Mouse (Mus musculus) lung, postnatal 0 days (tissue): ENCODE measurements around the gene Spdl1. TPM values are rescaled to one million over a fixed set of nuclear protein-coding genes. Genes with fewer than 3 reads are reported as not detected.
A peak's percentile ranks its signal among the peaks of the same experiment; 100 is the strongest.

Experiments used
- ATAC-seq: fragments of 200-750 bp; cut with Nextera tagmentation; 2 replicates; pipeline ENCODE4 v1.8.0; 2017; ENCODE audit warnings: moderate library complexity
- DNase-seq: peaks from one replicate; pipeline ENCODE4 v3.0.0-alpha.2; 2016; ENCODE audit warnings: low spot score
- H3K27ac ChIP-seq: fragments of 300-500 bp; sonication (generic); 2 replicates; pipeline ENCODE4 v1.5.1; 2014; ENCODE audit warnings: antibody characterized with exemption, mild to moderate bottlenecking, low read length, mixed read lengths
- H3K27me3 ChIP-seq: fragments of 300-500 bp; sonication (generic); replicated peaks from 2 replicates; pipeline ENCODE4 v1.6.1; 2014; ENCODE audit warnings: low read length, mixed read lengths; ENCODE audit not compliant: insufficient read depth
- H3K36me3 ChIP-seq: fragments of 300-500 bp; sonication (generic); 2 replicates; pipeline ENCODE4 v1.6.1; 2014; ENCODE audit warnings: low read length, mixed read lengths; ENCODE audit not compliant: insufficient read depth
- H3K4me1 ChIP-seq: fragments of 300-500 bp; sonication (generic); 2 replicates; pipeline ENCODE4 v1.6.1; 2014; ENCODE audit warnings: antibody characterized with exemption, low read depth, low read length, mixed read lengths; ENCODE audit not compliant: insufficient read depth
- H3K4me2 ChIP-seq: fragments of 300-500 bp; sonication (generic); replicated peaks from 2 replicates; pipeline ENCODE4 v1.6.1; 2014; ENCODE audit warnings: low read depth, mild to moderate bottlenecking, low read length, moderate library complexity, mixed read lengths
- H3K4me3 ChIP-seq: fragments of 300-500 bp; sonication (generic); 2 replicates; pipeline ENCODE4 v1.5.1; 2014; ENCODE audit warnings: low read depth, low read length
- H3K9ac ChIP-seq: fragments of 300-500 bp; sonication (generic); replicated peaks from 2 replicates; pipeline ENCODE4 v1.6.1; 2014; ENCODE audit warnings: low read depth, mild to moderate bottlenecking
- H3K9me3 ChIP-seq: fragments of 300-500 bp; sonication (generic); 2 replicates; pipeline ENCODE4 v1.6.1; 2016; ENCODE audit warnings: low read length, mixed read lengths
- CTCF ChIP-seq: IDR thresholded peaks from 2 replicates; pipeline ENCODE4 v1.5.1; 2016; ENCODE audit warnings: antibody characterized with exemption, mild to moderate bottlenecking
- EP300 ChIP-seq: IDR thresholded peaks from 2 replicates; pipeline ENCODE4 v1.6.1; 2016; ENCODE audit warnings: antibody characterized with exemption, mild to moderate bottlenecking, control low read depth
- WGBS: fragments of 180-500 bp; shearing (Covaris S2); extraction: QIAGEN DNeasy Blood & Tissue Kit; methylation state at CpG from one replicate; pipeline ENCODE4 v1.1.7; 2014; 5-methylcytosine and 5-hydroxymethylcytosine counted together
- polyA plus RNA-seq: library from polyadenylated mRNA; unstranded; fragments of >200 nt; fragmentation: Nextera tagmentation; extraction: Ambion mirVana; gene quantifications from 2 replicates; pipeline ENCODE4 v1.2.1, GENCODE M21; 2015

The Spdl1 gene
- polyA plus RNA-seq, 1 experiment from 2014 or later = 1.1 TPM

DNA sequence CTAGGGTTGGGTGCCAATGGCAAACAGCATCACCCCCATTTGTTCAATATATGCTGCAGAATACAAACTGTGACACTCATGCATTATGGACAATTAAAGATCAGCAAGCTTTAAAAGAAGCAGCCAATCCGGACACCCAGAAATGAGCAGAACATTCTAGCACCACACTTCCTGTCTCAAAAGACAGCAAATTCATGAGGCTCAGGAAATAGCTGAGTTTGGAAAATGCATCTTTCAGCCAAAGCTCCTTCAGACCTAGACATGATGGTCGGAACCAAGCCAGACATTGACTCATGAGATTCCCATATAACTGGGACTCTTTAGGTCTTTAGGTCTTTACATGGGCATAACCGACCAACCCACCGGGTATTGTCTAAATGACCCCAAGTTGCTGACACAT is 55.9 kb downstream of the Spdl1 start:
- Histone ChIP-seq H3K27ac (no peak overlapping the region), H3K4me1 (no peaks in the 10 kb centered on the region), H3K4me3 (no peak overlapping the region), H3K4me2 (no peak overlapping the region), H3K27me3 (no peaks in the 10 kb centered on the region), H3K36me3 (no peaks in the 10 kb centered on the region), H3K9ac (no peak overlapping the region), H3K9me3 (no peaks in the 10 kb centered on the region)
- 88% methylated on average over 4 of the region's 4 CpGs for WGBS
- ATAC-seq (no peak), DNase-seq (no peak)
- no peak for TF ChIP-seq EP300
- TF ChIP-seq CTCF = no peak

DNA sequence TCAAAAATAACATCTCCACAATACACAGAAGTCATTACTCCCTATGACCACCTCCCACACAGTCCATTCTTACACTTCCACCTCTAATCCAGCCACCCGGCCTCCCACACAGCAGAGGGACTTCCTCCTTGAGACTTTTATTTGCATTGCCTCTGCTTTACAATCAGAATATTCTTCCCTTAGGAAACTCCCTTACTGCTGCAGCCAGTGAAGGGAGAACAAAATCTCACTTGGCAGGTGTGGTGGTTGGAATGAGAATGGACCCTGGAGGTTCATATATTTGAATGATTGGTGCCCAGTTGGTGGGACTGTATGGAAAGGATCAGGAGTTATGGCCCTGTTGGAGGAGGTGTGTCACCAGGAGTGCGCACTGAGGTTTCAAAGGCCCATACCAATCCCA is 57.4 kb downstream of the Spdl1 start:
- DNase-seq = no peak

DNA sequence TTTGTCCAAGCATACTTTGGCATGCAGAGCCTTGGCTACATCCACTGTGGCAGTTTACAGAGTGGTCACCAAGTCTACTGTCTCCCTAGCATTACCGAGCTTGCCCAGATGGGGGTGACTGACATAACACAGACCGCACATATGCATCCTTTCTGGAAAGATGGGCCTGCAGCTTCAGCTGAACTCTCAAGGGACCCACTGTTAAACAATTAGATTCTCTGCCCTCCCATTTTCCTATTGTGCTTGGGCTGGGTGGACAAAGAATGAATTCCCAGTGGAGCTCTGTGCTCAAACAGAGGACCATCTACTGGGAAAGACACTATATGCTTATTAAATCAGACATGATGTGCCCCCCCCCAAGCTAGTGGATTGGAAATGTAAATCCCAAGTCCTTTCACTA is 58.8 kb downstream of the Spdl1 start:
- TF ChIP-seq CTCF (no peak), EP300 (no peak)
- no peaks in the 10 kb centered on the region for H3K36me3 ChIP-seq
- no peak overlapping the region for H3K4me3 ChIP-seq
- no peaks in the 10 kb centered on the region for H3K27me3 ChIP-seq
- H3K27ac ChIP-seq = no peak overlapping the region
- H3K9ac ChIP-seq = no peak overlapping the region
- no peak for DNase-seq
- H3K4me2 ChIP-seq = no peak overlapping the region
- WGBS = 78% methylated on average over 2 of the region's 2 CpGs
- ATAC-seq = no peak
- H3K4me1 ChIP-seq = no peaks in the 10 kb centered on the region
- H3K9me3 ChIP-seq = no peaks in the 10 kb centered on the region

More for the DNA sequence above, 57.4 kb downstream of the Spdl1 start:
- Histone ChIP-seq H3K4me2 (no peak overlapping the region), H3K9ac (no peak overlapping the region), H3K4me1 (no peaks in the 10 kb centered on the region), H3K27me3 (no peaks in the 10 kb centered on the region), H3K36me3 (no peaks in the 10 kb centered on the region), H3K9me3 (no peaks in the 10 kb centered on the region), H3K27ac (no peak overlapping the region), H3K4me3 (no peak overlapping the region)
- ATAC-seq = no peak
- 53% methylated on average over 2 of the region's 2 CpGs for WGBS
- TF ChIP-seq CTCF = no peak
- no peak for TF ChIP-seq EP300

DNA sequence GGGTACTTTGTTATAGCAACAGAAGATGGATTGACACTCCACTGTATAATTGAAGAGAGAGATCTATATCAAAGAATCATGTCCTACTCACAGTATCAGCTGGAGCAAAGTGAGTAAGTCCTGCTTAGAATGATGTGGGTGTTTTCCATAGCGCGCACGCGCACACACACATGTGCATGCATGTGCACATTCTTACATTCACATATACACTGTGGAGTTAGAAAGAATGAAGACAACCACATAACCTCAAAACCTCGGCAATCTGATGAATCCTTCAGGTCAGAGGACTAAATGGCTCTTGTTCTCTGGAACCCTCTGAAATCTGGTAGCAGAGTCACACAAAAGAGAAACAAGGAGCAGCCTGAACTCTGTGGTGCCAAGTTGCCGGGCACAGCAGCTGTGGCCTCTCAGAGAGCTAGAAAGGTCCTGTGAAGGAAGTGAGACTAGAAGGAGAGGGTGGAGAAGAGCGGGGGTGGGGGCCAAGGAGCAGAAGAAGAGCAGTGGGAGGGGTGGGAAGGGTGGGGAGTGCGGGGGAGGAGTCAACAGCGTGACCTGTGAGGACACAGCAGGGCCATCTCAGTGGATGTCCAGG is 60.0 kb downstream of the Spdl1 start:
- H3K9ac ChIP-seq = no peak overlapping the region
- no peak for DNase-seq
- H3K27me3 ChIP-seq = no peaks in the 10 kb centered on the region
- H3K9me3 ChIP-seq = no peaks in the 10 kb centered on the region
- H3K4me1 ChIP-seq = no peaks in the 10 kb centered on the region
- no peak overlapping the region for H3K27ac ChIP-seq
- TF ChIP-seq EP300 = no peak
- no peak for TF ChIP-seq CTCF
- no peaks in the 10 kb centered on the region for H3K36me3 ChIP-seq
- H3K4me2 ChIP-seq = no peak overlapping the region
- H3K4me3 ChIP-seq = no peak overlapping the region
- 75% methylated on average over 9 of the region's 9 CpGs for WGBS
- ATAC-seq = no peak

DNA sequence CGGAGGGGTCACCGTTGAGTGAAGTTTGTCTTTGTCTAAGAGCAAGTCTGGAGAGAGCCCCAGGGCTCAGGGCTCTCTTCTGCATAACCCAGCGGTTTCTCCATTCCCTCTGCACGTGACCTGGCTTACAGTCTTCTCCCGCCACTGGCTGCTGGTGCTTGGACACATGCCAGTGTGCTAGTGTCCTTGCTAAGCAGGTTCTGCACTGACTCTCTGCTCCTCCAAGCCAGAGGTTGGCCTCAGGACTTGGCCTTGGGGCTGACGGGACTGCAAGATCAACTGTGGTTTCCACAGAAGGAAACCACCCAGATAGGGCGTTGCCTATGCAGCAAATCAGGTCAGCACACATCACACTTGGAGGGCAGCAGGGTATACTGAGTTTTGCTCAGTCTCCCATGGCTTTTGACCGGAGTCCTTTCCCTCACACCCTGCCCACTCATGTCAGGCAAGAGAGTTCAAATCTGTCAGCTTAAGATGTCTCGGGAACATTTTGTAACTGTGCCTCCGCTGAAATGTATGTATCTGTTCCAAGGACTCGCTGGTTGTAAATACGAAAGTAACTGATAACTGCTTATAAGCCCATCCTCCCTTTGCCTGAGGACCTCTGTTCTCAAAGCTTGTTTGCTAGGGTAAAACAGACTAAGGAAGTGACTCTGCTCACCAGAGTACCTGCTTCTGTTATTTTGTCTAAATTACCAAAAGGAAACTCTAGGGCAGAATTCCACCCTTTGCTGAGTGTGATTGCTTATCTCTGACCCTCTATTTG is 62.0 kb downstream of the Spdl1 start:
- Histone ChIP-seq H3K27me3 (no peaks in the 10 kb centered on the region), H3K4me1 (no peaks in the 10 kb centered on the region), H3K4me2 (no peak overlapping the region), H3K4me3 (no peak overlapping the region), H3K36me3 (no peaks in the 10 kb centered on the region), H3K27ac (no peak overlapping the region), H3K9me3 (no peaks in the 10 kb centered on the region), H3K9ac (no peak overlapping the region)
- ATAC-seq = peak; percentile 63
- 39% methylated on average over 12 of the region's 12 CpGs for WGBS
- TF ChIP-seq EP300 (no peak), CTCF (no peak)
- peak; percentile 59 for DNase-seq

DNA sequence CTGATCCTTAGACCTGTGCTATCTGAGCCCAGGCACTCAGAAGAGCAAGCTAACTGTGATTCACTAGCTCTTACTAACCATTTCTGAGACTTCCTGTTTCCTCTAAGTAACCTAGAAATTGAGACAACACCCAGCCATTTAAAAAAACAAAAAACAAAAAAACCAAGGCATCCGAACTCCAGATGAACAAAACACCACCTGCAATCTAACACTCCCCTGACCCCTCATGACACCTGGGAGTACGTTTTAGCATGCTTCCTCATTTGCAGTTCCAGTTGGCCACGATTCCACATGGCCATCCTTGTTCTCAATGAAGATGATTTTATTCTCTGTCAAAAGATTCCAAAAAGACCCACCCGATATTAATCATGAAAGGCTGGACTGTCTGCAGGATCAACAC is 62.8 kb downstream of the Spdl1 start:
- Histone ChIP-seq H3K4me2 (no peak overlapping the region), H3K27me3 (no peaks in the 10 kb centered on the region), H3K36me3 (no peaks in the 10 kb centered on the region), H3K27ac (no peak overlapping the region), H3K4me3 (no peak overlapping the region), H3K9me3 (no peaks in the 10 kb centered on the region), H3K9ac (no peak overlapping the region), H3K4me1 (no peaks in the 10 kb centered on the region)
- TF ChIP-seq CTCF = no peak
- TF ChIP-seq EP300 = no peak
- ATAC-seq (no peak), DNase-seq (no peak)
- WGBS = 61% methylated on average over 4 of the region's 4 CpGs
